Mouse (Mus musculus) CH12.LX (cell line): ENCODE measurements around the gene Sh3rf3. TPM values are rescaled to one million over a fixed set of nuclear protein-coding genes. Genes with fewer than 3 reads are reported as not detected.

Experiments used
- DNase-seq: peaks from one replicate; pipeline ENCODE4 v3.0.0-alpha.2; 2013; ENCODE audit errors: extremely low read depth
- H3K27ac ChIP-seq: 2 replicates; pipeline ENCODE4 v1.5.1; 2012; ENCODE audit warnings: low read depth, mild to moderate bottlenecking, control low read depth, moderate library complexity; ENCODE audit not compliant: insufficient read depth
- H3K27me3 ChIP-seq: replicated peaks from 2 replicates; pipeline ENCODE3; 2012; ENCODE audit warnings: inconsistent platforms
- H3K36me3 ChIP-seq, 2 experiments: replicated peaks in 1 of 2; 2 replicates each; pipeline versions ENCODE3 to v1.6.1; 2012; ENCODE audit warnings: inconsistent platforms in 1 of 2, low read length in 1 of 2, mild to moderate bottlenecking in 1 of 2, mixed read lengths in 1 of 2, moderate library complexity in 1 of 2; ENCODE audit not compliant: control insufficient read depth in 1 of 2, insufficient read depth in 1 of 2
- H3K4me1 ChIP-seq, 2 experiments: 2 replicates each; pipeline ENCODE4 v1.6.1; 2012; ENCODE audit warnings: inconsistent platforms in 1 of 2, moderate library complexity in 1 of 2; ENCODE audit not compliant: insufficient read depth in 2 of 2, control insufficient read depth in 1 of 2
- H3K4me2 ChIP-seq: 2 replicates; pipeline ENCODE4 v1.6.1; 2012; ENCODE audit warnings: low read depth, mild to moderate bottlenecking, control low read depth; ENCODE audit not compliant: poor library complexity, insufficient read depth, severe bottlenecking
- H3K4me3 ChIP-seq, 3 experiments: fragments of 150-350 bp in 1 of 3; sonication (generic) in 1 of 3; replicated peaks in 1 of 3; 2 replicates each; pipeline versions ENCODE3 to v1.5.1; 2011 to 2012; ENCODE audit warnings: low read depth in 2 of 3, low read length in 2 of 3, mild to moderate bottlenecking in 2 of 3, moderate library complexity in 2 of 3, control low read depth in 1 of 3, improper control_type of control experiment in 1 of 3, inconsistent platforms in 1 of 3, mixed read lengths in 1 of 3; ENCODE audit not compliant: poor library complexity in 1 of 3
- H3K79me2 ChIP-seq: replicated peaks from 2 replicates; pipeline ENCODE4 v1.6.1; 2012; ENCODE audit warnings: mild to moderate bottlenecking, moderate library complexity; ENCODE audit not compliant: control insufficient read depth, poor library complexity, insufficient read depth, severe bottlenecking; ENCODE audit errors: extremely low read depth
- H3K9ac ChIP-seq: 2 replicates; pipeline ENCODE4 v1.6.1; 2012; ENCODE audit warnings: low read depth, mild to moderate bottlenecking, control low read depth, moderate library complexity; ENCODE audit not compliant: insufficient read depth
- H3K9me3 ChIP-seq: replicated peaks from 2 replicates; pipeline ENCODE3; 2012; ENCODE audit warnings: low read length, inconsistent platforms, mixed read lengths
- CHD2 ChIP-seq: IDR thresholded peaks from 2 replicates; pipeline ENCODE4 v1.6.1; 2011; ENCODE audit warnings: low read length, improper control_type of control experiment
- EP300 ChIP-seq: IDR thresholded peaks from 2 replicates; pipeline ENCODE4 v1.6.1; 2011; ENCODE audit warnings: low read length, improper control_type of control experiment
- GABPA ChIP-seq: IDR thresholded peaks from 2 replicates; pipeline ENCODE4 v1.6.1; 2012; ENCODE audit warnings: low read depth, low read length, improper control_type of control experiment, inconsistent platforms; ENCODE audit not compliant: insufficient replicate concordance
- JUN ChIP-seq: IDR thresholded peaks from 2 replicates; pipeline ENCODE4 v1.6.1; 2011; ENCODE audit warnings: low read depth, mild to moderate bottlenecking, low read length, improper control_type of control experiment, moderate library complexity; ENCODE audit not compliant: insufficient read depth
- KAT2A ChIP-seq: IDR thresholded peaks from 2 replicates; pipeline ENCODE4 v1.6.1; 2012; ENCODE audit warnings: low read length, improper control_type of control experiment, inconsistent platforms; ENCODE audit not compliant: insufficient replicate concordance
- MAFK ChIP-seq: IDR thresholded peaks from 2 replicates; pipeline ENCODE4 v1.6.1; 2011; ENCODE audit warnings: low read length, improper control_type of control experiment; ENCODE audit not compliant: insufficient replicate concordance
- MAZ ChIP-seq: IDR thresholded peaks from 2 replicates; pipeline ENCODE4 v1.6.1; 2012; ENCODE audit warnings: low read depth, mild to moderate bottlenecking, inconsistent platforms, low read length, improper control_type of control experiment, moderate library complexity
- NELFE ChIP-seq: IDR thresholded peaks from 2 replicates; pipeline ENCODE4 v1.6.1; 2011; ENCODE audit warnings: low read depth, low read length, improper control_type of control experiment
- PAX5 ChIP-seq: IDR thresholded peaks from 2 replicates; pipeline ENCODE4 v1.6.1; 2012; ENCODE audit warnings: low read length, inconsistent platforms, mixed read lengths
- POLR2AphosphoS2 ChIP-seq: IDR thresholded peaks from 2 replicates; pipeline ENCODE4 v1.6.1; 2011; ENCODE audit warnings: low read depth, low read length, improper control_type of control experiment
- RCOR1 ChIP-seq: conservative IDR thresholded peaks from 2 replicates; pipeline ENCODE4 v1.6.1; 2012; ENCODE audit warnings: low read depth, mild to moderate bottlenecking, inconsistent platforms, low read length, improper control_type of control experiment
- TBP ChIP-seq: conservative IDR thresholded peaks from 2 replicates; pipeline ENCODE4 v1.6.1; 2011; ENCODE audit warnings: low read depth, low read length, improper control_type of control experiment
- TCF12 ChIP-seq: IDR thresholded peaks from 2 replicates; pipeline ENCODE4 v1.6.1; 2014; ENCODE audit warnings: low read depth, mild to moderate bottlenecking, inconsistent platforms, low read length, improper control_type of control experiment
- ZNF384 ChIP-seq: IDR thresholded peaks from 2 replicates; pipeline ENCODE4 v1.6.1; 2012; ENCODE audit warnings: low read depth, low read length, improper control_type of control experiment, inconsistent platforms
- dilution Hi-C: fragments of 300-500 bp; cut with MboI; formaldehyde crosslinking; loops from 2 replicates; pipeline ENCODE4 v1.14.3; 2020; ENCODE audit warnings: low sequenced_read_pairs; ENCODE audit not compliant: extremely low pct_unique_long_range_greater_than_20kb, extremely low pct_ligation_motif_present
- in situ Hi-C: fragments of 300-500 bp; cut with MboI; formaldehyde crosslinking; loops from 3 replicates; pipeline ENCODE4 v1.14.3; 2019; ENCODE audit warnings: low sequenced_read_pairs, low pct_ligation_motif_present, low pct_unique_long_range_greater_than_20kb, mixed read lengths
- polyA plus RNA-seq: library from polyadenylated mRNA; unstranded; fragments of >175 nt; gene quantifications from 2 replicates; pipeline ENCODE4 v1.2.1, GENCODE M21; 2012; ENCODE audit warnings: low read depth; ENCODE audit not compliant: insufficient read length
- total RNA-seq, 2 experiments: library from RNA; depleted of rRNA; stranded (reverse); fragments of 300-350 nt in 1 of 2; fragments of >200 nt in 1 of 2; gene quantifications; 2 replicates each; pipeline ENCODE4 v1.2.3; 2012 to 2014

Gene Sh3rf3
- total and polyA plus RNA-seq, 3 experiments: 0.13 to 0.64 TPM; not detected in 1

- no peak for TF ChIP-seq MAFK
Measured at GRCm38 (mm10) chr10:58813801-58814191, 637 bp downstream of the Sh3rf3 start (continued).

GRCm38 (mm10) chr10:58814486-58814885, 1.3 kb downstream of the Sh3rf3 start:
- no peak for TF ChIP-seq JUN
- no peak for TF ChIP-seq EP300
- TF ChIP-seq POLR2AphosphoS2: no peak
- TF ChIP-seq GABPA: no peak
- TF ChIP-seq KAT2A: no peak
- TF ChIP-seq MAZ: no peak
- TF ChIP-seq CHD2: no peak
- TF ChIP-seq PAX5: no peak
- no peak for TF ChIP-seq NELFE
- no peaks in the 10 kb centered on the region for H3K79me2 ChIP-seq
- H3K4me1 ChIP-seq: no peaks in the 10 kb centered on the region
- in situ Hi-C loops (loop anchor here (25.0 kb wide), 2 partner anchors 198 to 473 kb away; no protein-coding TSS in a partner anchor), dilution Hi-C loops (no loop called here)
- peaks cover 27% of the 10 kb centered on the region for H3K27me3 ChIP-seq
- no peak overlapping the region for H3K4me2 ChIP-seq
- H3K4me3 ChIP-seq: no peak overlapping the region
- DNase-seq: no peak
- H3K27ac ChIP-seq: no peak overlapping the region
- no peaks in the 10 kb centered on the region for H3K36me3 ChIP-seq
- H3K9me3 ChIP-seq: peaks cover 16% of the 10 kb centered on the region
- no peak overlapping the region for H3K9ac ChIP-seq

- no peaks in the 10 kb centered on the region for H3K79me2 ChIP-seq
- no peak for DNase-seq
- dilution Hi-C loops: no loop called here
- H3K4me1 ChIP-seq: no peaks in the 10 kb centered on the region
- no peak overlapping the region for H3K4me2 ChIP-seq
- H3K36me3 ChIP-seq: no peaks in the 10 kb centered on the region
- H3K27ac ChIP-seq: no peak overlapping the region
- in situ Hi-C loops: loop anchor here (25.0 kb wide), 2 partner anchors 188 to 463 kb away; no protein-coding TSS in a partner anchor
- H3K4me3 ChIP-seq: no peak overlapping the region
- TF ChIP-seq TCF12 (no peak), TBP (no peak), ZNF384 (no peak), RCOR1 (no peak)
- H3K27me3 ChIP-seq: peaks cover 20% of the 10 kb centered on the region
- H3K9ac ChIP-seq: no peak overlapping the region
- H3K9me3 ChIP-seq: no peaks in the 10 kb centered on the region
Measured at GRCm38 (mm10) chr10:58824016-58824568, 10.9 kb downstream of the Sh3rf3 start.
